Mouse (Mus musculus) spleen, adult 10 weeks (tissue): ENCODE data around the gene Ncbp3. TPM values are rescaled to one million over a fixed set of nuclear protein-coding genes. Genes with fewer than 3 reads are reported as not detected.

ENCODE experiments used
- polyA plus RNA-seq: library from polyadenylated mRNA; stranded (reverse); fragments of 350-450 nt; fragmentation: Illumina TruSeq; extraction: RNeasy Lipid Tissue Mini Kit (QIAGEN cat#74804); gene quantifications from one replicate; pipeline ENCODE4 v1.2.3, GENCODE M21; 2015; ENCODE audit warnings: low replicate concordance; ENCODE audit not compliant: insufficient read depth

The Ncbp3 gene
- 11.3 TPM for polyA plus RNA-seq

DNA sequence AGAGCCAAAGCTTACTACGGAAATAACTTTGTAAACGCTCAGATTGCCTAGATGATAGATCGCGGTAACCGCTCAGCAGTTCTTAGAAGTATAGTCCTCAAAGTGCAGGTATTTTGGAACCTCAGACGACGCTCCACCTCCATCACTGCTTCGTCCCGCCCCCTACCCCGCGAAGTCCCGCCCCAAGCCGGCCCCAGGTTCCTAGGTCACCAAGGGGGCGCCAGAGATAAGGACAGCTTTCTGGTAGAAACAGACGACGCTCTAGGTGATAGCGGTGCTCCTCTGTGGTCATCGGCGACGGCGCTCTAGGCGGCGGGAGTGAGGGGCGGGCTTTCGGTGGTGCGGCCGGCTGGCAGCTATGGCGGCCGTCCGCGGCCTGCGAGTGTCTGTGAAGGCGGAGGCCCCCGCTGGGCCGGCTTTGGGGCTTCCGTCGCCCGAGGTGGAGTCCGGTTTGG is at the start of gene Ncbp3:
Gene Ncbp3, plus strand, starts transcription at position 242 of the 455 bp plus-strand sequence.

GRCm38 (mm10) chr11:72998771-72999170 is 48.8 kb upstream of the Ncbp3 start, which contains the start of gene P2rx1:
Gene P2rx1 (plus strand): TSS chr11:72999103.

GRCm38 (mm10) chr11:73018471-73019146 is 29.0 kb upstream of the Ncbp3 start, which contains the start of gene Camkk1:
Gene Camkk1 (plus strand): TSS chr11:73019008.

DNA sequence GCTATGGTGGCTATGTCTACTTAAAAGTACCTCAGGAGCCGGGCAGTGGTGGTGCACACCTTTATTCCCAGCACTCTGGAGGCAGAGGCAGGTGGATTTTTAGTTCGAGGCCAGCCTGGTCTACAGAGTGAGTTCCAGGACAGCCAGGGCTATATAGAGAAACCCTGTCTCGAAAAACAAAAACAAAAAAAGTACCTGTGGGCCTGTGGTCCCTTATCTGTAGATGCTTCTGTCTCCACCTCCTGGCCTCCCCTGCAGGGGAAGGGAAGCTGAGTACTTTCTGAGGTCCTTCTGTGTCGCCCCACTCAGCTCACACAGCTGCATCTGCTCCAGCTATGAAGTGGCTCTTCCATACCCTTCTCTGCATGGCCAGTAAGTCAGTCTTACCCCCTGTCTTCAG is 42.7 kb downstream of the Ncbp3 start, which contains the start of gene Itgae:
Gene Itgae, plus strand, starts transcription at position 301 of the 400 bp plus-strand sequence.

DNA sequence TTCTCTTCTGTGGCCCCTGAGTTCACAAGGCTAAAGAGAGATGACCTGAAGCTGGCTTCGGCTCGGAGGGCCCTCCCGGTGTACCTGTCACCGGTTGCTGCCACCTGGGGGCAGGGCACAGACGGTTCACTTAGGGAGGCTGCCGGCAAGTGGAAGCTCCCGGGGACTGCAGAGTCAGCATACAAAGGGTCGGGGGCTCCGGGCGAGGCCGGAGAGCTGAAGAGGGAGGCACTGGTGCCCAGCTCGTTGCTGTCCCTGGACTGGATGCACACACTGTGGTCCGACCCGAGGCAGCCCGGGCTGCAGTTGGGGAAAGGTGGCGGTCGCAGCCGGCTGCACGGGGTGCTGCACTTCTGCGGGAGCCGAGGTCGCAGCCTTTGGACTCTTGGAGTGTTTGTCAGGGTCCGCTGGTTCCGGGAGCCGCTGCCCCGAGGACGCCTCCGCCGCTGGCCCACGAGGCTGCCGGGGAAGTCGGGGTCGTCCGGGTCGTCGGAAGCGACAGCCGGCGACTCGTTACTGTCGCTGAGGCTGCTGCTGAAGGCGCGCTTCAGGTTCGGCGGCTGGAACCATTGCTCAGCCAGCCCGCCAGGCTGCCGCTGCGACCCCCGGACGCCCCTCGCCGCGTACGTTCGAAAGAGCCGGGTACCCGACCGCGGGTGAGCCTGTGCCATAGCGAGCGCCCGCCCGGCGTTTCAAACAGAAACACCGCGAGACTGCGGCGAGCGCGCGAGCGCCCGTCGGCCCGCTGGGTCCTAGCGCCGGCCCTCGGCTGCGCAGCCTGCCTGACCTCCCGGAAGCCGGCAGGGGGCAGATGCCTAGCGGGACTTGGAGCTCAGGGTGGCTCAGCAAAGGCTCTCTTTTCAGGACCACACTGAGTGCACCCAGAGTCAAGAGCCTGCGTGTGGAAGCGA is 90.3 kb downstream of the Ncbp3 start, which contains the start of gene Haspin:
Gene Haspin, minus strand, starts transcription at position 704 of the 911 bp plus-strand sequence.

Other genes with a start within 250 kb of the Ncbp3 start
- 185 TPM for gene Atp2a3, start 86.6 kb upstream of the Ncbp3 start, polyA plus RNA-seq
- gene P2rx1, start 48.7 kb upstream of the Ncbp3 start, polyA plus RNA-seq: 5.7 TPM
- 2.9 TPM for gene Camkk1, start 28.8 kb upstream of the Ncbp3 start, polyA plus RNA-seq
- gene Itgae, start 42.8 kb downstream of the Ncbp3 start, polyA plus RNA-seq: 5.1 TPM
- 8.5 TPM for gene Haspin, start 90.5 kb downstream of the Ncbp3 start, polyA plus RNA-seq
- gene P2rx5, start 112.6 kb downstream of the Ncbp3 start, polyA plus RNA-seq: 0.90 TPM
- gene Emc6, start 129.3 kb downstream of the Ncbp3 start, polyA plus RNA-seq: 43.9 TPM
- gene Tax1bp3, start 129.3 kb downstream of the Ncbp3 start, polyA plus RNA-seq: 26.3 TPM
- gene Ctns, start 151.3 kb downstream of the Ncbp3 start, polyA plus RNA-seq: 23.1 TPM
- 3.7 TPM for gene Shpk, start 151.7 kb downstream of the Ncbp3 start, polyA plus RNA-seq
- gene Trpv1, start 186.5 kb downstream of the Ncbp3 start, polyA plus RNA-seq: not detected
- gene Trpv3, start 219.6 kb downstream of the Ncbp3 start, polyA plus RNA-seq: 1.4 TPM